In the genomic region with DNA sequence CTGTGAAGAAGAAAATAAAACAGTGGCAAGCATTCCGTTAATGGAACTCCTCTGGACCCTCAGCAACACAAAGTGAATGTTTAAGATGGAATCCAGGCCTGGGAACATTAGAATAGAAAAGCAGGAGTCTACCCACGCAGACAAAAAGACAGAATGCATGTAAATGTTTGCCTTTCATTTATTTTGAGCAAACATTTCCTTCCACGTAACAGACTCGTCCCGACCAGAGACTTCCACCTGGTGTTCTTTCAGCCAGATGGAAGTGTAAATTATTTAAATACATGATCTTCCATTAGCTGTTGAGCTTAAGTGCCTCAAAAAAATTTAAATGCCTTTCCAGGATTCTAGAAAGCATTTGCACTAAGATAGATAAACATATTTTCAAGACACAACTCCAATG, we compare ENCODE assay signal across 13 mouse cellular contexts.
"Had no signal": no experiment of that assay in that cellular context is flagged by ENCODE, and none has a peak within 500 bp of the region (broad histone marks: within the 10 kb centered on the region; RNA-seq: fewer than 3 reads in every experiment).

No protein-coding gene starts in this region.

- H3K27ac ChIP-seq: kidney, embryonic 15.5 days; limb, embryonic 10.5 days; liver, embryonic 12.5 days; lung, embryonic 15.5 days; macrophage; stomach, embryonic 15.5 days had no signal

- H3K4me1 ChIP-seq: kidney, embryonic 15.5 days; limb, embryonic 10.5 days; liver, embryonic 12.5 days; lung, embryonic 15.5 days; megakaryocyte, embryonic 14.5 days; stomach, embryonic 15.5 days had no signal

- ATAC-seq: intestine, embryonic 16.5 days; liver, embryonic 12.5 days had no signal

- H3K4me3 ChIP-seq: kidney, embryonic 15.5 days; limb, embryonic 10.5 days; liver, embryonic 12.5 days; lung, embryonic 15.5 days; megakaryocyte, embryonic 14.5 days; stomach, embryonic 15.5 days had no signal

- H3K9ac ChIP-seq: kidney, embryonic 15.5 days; liver, embryonic 12.5 days; lung, embryonic 15.5 days; stomach, embryonic 15.5 days had no signal

- H3K9me3 ChIP-seq: kidney, embryonic 15.5 days; limb, embryonic 10.5 days; liver, embryonic 12.5 days; lung, embryonic 15.5 days; stomach, embryonic 15.5 days had no signal

- H3K36me3 ChIP-seq: kidney, embryonic 15.5 days; limb, embryonic 10.5 days; liver, embryonic 12.5 days; lung, embryonic 15.5 days; stomach, embryonic 15.5 days had no signal

- H3K27me3 ChIP-seq: kidney, embryonic 15.5 days; liver, embryonic 12.5 days; lung, embryonic 15.5 days; megakaryocyte, embryonic 14.5 days; stomach, embryonic 15.5 days had no signal

- DNase-seq: kidney, adult 2 months; lung, postnatal 14 days; right cerebral cortex, postnatal 14 days; thymus, postnatal 36 days had no signal

- H3K4me2 ChIP-seq: kidney, embryonic 15.5 days; liver, embryonic 12.5 days; lung, embryonic 15.5 days; midbrain, embryonic 11.5 days; stomach, embryonic 15.5 days had no signal
